Comparison of ENCODE assay signal across 21 mouse cellular contexts in genomic region chr15:9573361-9573760, GRCm38 (mm10). TPM values are rescaled to one million over a fixed set of nuclear protein-coding genes. Genes with fewer than 3 reads are reported as not detected.
DNase-seq lines count a peak whose midpoint lies in the region; ATAC-seq lines count a peak whose summit lies in the region.
"Had no signal": no experiment of that assay in that cellular context is flagged by ENCODE, and none has a peak within 500 bp of the region (broad histone marks: within the 10 kb centered on the region; RNA-seq: fewer than 3 reads in every experiment).

No protein-coding gene starts in this region.

- peak; percentile 12 to 20 for DNase-seq in cerebellum, postnatal 10 days
- no peak for DNase-seq in cerebellum, adult 9-10 months
- DNase-seq in kidney, adult 18-20 months = peak; percentile 56
- peak; percentile 87 for DNase-seq in adrenal gland, postnatal 10 days
- peak; percentile 83 to 84 for DNase-seq in kidney, postnatal 25 days
- DNase-seq in cerebellum, adult 9-11 months = no peak
- DNase-seq: cerebellum, adult 8-10 months; embryo, embryonic 11 days; gastrocnemius, postnatal 25 days; lung, adult 18-20 months; right cerebral cortex, postnatal 25 days had no signal

- H3K4me2 ChIP-seq in kidney, embryonic 15.5 days = no peak overlapping the region
- H3K4me2 ChIP-seq in intestine, embryonic 15.5 days (replicated peaks) = no peak overlapping the region
- H3K4me2 ChIP-seq: heart, embryonic 13.5 days; hindbrain, embryonic 14.5 days; limb, embryonic 15.5 days had no signal

- no peaks in the 10 kb centered on the region for H3K9me3 ChIP-seq in kidney, embryonic 15.5 days (replicated peaks)
- H3K9me3 ChIP-seq in intestine, embryonic 15.5 days = no peaks in the 10 kb centered on the region
- H3K9me3 ChIP-seq: G1E; heart, embryonic 13.5 days; limb, embryonic 15.5 days had no signal

- no peaks in the 10 kb centered on the region for H3K4me1 ChIP-seq in kidney, embryonic 15.5 days
- H3K4me1 ChIP-seq in intestine, embryonic 15.5 days (replicated peaks) = no peaks in the 10 kb centered on the region
- H3K4me1 ChIP-seq: heart, embryonic 13.5 days; limb, embryonic 15.5 days had no signal

- H3K36me3 ChIP-seq in kidney, embryonic 15.5 days = no peaks in the 10 kb centered on the region
- no peaks in the 10 kb centered on the region for H3K36me3 ChIP-seq in intestine, embryonic 15.5 days
- H3K36me3 ChIP-seq: G1E; heart, embryonic 13.5 days; limb, embryonic 15.5 days had no signal

- no peak overlapping the region for H3K27ac ChIP-seq in kidney, embryonic 15.5 days
- H3K27ac ChIP-seq in intestine, embryonic 15.5 days = no peak overlapping the region
- H3K27ac ChIP-seq: heart, embryonic 13.5 days; hindbrain, embryonic 14.5 days; kidney, postnatal 0 days; limb, embryonic 15.5 days; stomach, postnatal 0 days had no signal

- WGBS in kidney, embryonic 15.5 days = 62% methylated on average over 4 of the region's 4 CpGs
- WGBS in intestine, embryonic 15.5 days = 68% methylated on average over 4 of the region's 4 CpGs

- H3K9ac ChIP-seq in kidney, embryonic 15.5 days = no peak overlapping the region
- H3K9ac ChIP-seq in intestine, embryonic 15.5 days = no peak overlapping the region
- H3K9ac ChIP-seq: heart, embryonic 13.5 days; hindbrain, embryonic 14.5 days; limb, embryonic 15.5 days had no signal

- no peak overlapping the region for H3K4me3 ChIP-seq in kidney, embryonic 15.5 days (replicated peaks)
- H3K4me3 ChIP-seq in intestine, embryonic 15.5 days (replicated peaks) = no peak overlapping the region
- H3K4me3 ChIP-seq: heart, embryonic 13.5 days; limb, embryonic 15.5 days had no signal

- ATAC-seq in kidney, embryonic 15.5 days (replicated peaks; ENCODE audit: low FRiP score) = no peak
- ATAC-seq in intestine, embryonic 15.5 days = no peak

- no peaks in the 10 kb centered on the region for H3K27me3 ChIP-seq in kidney, embryonic 15.5 days
- no peaks in the 10 kb centered on the region for H3K27me3 ChIP-seq in intestine, embryonic 15.5 days (replicated peaks)
- H3K27me3 ChIP-seq: heart, embryonic 13.5 days; limb, embryonic 15.5 days had no signal

RNA-seq across cellular contexts. Expression of gene Il7r, which starts 43.4 kb away (rescaled TPM):
- 0.04 and 0.25 TPM in 2 replicates for polyA plus RNA-seq in kidney, embryonic 15.5 days (2015; fragmentation: Nextera tagmentation; extraction: Ambion mirVana)
- total RNA-seq in adrenal gland, postnatal 10 days (2021) = 1 to 10 TPM; 1.8 to 3.0 TPM
- polyA plus RNA-seq in intestine, embryonic 15.5 days (2015; fragmentation: Nextera tagmentation; extraction: Ambion mirVana) = 1.4 and 1.6 TPM in 2 replicates
- polyA plus RNA-seq: forebrain, embryonic 11.5 days; G1E; hindbrain, embryonic 14.5 days; midbrain, postnatal 0 days had no signal

Comparison
In these comparisons a context has a peak if more than half of its experiments do, and no peak if none do; other contexts are left out.
1. DNase-seq: peak in cerebellum, postnatal 10 days (2 of 2), kidney, adult 18-20 months (single experiment), adrenal gland, postnatal 10 days (single experiment) and kidney, postnatal 25 days (2 of 2); none in cerebellum, adult 9-10 months (single experiment) and cerebellum, adult 9-11 months (single experiment).